Mouse (Mus musculus) lung, embryonic 16.5 days (tissue): Measurements from ENCODE around the gene Zfp300. TPM values are rescaled to one million over a fixed set of nuclear protein-coding genes. Genes with fewer than 3 reads are reported as not detected.

Source experiments
- polyA plus RNA-seq: library from polyadenylated mRNA; unstranded; fragments of >200 nt; fragmentation: Nextera tagmentation; extraction: Ambion mirVana; gene quantifications from 2 replicates; pipeline ENCODE4 v1.2.1, GENCODE M21; 2015

The Zfp300 gene
- polyA plus RNA-seq, 1 experiment from 2014 or later, result 0.85 TPM

Other genes with a start within 250 kb of the Zfp300 start
- 24.8 and 26.1 TPM in 2 replicates for gene Timp1, start 219.4 kb downstream of the Zfp300 start, polyA plus RNA-seq
- gene Syn1, start 168.5 kb downstream of the Zfp300 start, polyA plus RNA-seq, result 0.31 TPM in 2 replicates
- 8.0 and 11.9 TPM in 2 replicates for gene Cfp, start 158.0 kb downstream of the Zfp300 start, polyA plus RNA-seq
- gene Elk1, start 138.9 kb downstream of the Zfp300 start, polyA plus RNA-seq, result 11.1 and 11.6 TPM in 2 replicates
- 55.3 and 57.8 TPM in 2 replicates for gene Uxt, start 127.5 kb downstream of the Zfp300 start, polyA plus RNA-seq
- 5.8 and 6.3 TPM in 2 replicates for gene Zfp182, start 27.2 kb downstream of the Zfp300 start, polyA plus RNA-seq
- gene Spaca5, start 21.1 kb downstream of the Zfp300 start, polyA plus RNA-seq, result not detected in 2 replicates
- gene Ssxa1, start 26.3 kb upstream of the Zfp300 start, polyA plus RNA-seq, result not detected in 2 replicates
- gene Gm21876, start 86.1 kb upstream of the Zfp300 start, polyA plus RNA-seq, result not detected in 2 replicates